Mouse (Mus musculus) liver, embryonic 14.5 days (tissue): Measurements from ENCODE around the gene Gm26938.

Experiments used
- CTCF ChIP-seq: IDR thresholded peaks from 2 replicates; pipeline ENCODE4 v1.5.1; 2016; ENCODE audit warnings: antibody characterized with exemption, low read depth, control low read depth
- EP300 ChIP-seq: IDR thresholded peaks from 2 replicates; pipeline ENCODE4 v1.6.1; 2016; ENCODE audit warnings: antibody characterized with exemption, low read depth

DNA sequence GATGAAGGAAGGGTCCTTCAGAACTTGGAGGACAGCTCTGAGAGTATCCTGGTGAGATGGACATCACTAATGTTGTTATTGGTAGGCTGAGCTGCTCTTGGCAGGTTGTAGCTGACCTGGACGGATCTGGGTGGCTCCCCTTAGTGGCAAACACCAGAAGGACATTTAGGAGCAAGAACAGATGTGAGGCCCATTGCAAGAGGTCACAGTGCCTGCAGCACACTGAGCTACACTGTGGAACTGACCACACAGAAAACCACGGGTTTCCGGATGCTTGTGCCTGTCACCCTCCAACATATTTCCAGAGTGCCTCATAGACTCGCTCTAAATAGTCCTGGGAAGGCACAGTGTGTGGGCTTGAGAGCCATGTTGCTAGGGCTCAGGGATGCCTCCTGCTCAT is 36.7 kb downstream of the Gm26938 start:
- TF ChIP-seq CTCF = peak; percentile 62
- TF ChIP-seq EP300 = no peak
